Mouse (Mus musculus): ENCODE measurements at regions not wholly inside any gene's neighbourhood (a gene's known extent, or its start where the extent isn't known, plus 50 kb on each side); places are given as distances from the start of the nearest gene placed in this dataset.
A peak's percentile ranks its signal among the peaks of the same experiment; 100 is the strongest.

DNA sequence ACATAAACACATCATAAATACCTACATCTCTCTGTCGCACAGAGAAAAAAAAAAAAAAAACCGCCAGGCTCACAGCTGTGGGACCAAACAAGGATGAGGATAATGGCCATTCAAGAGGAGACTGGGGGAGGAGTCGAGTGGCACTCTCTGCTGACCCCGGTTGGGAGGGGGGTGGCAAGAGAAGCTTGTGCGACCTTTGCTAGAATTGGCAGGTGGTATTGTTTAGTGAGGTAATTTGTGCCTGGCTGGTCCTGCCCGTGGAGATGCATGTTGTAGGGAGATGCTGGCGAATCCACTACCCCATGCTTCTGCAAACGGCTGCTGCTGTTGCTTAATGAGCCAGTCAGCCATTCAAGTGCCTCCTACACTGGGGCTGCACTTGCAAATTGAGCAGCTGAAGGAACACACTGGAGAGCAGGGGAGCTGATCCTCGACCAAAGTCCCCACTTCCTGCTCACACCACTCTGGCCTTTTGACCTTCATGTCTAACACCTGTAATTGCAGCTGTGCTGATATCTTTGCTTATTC is 66.5 kb upstream of the Lmo2 start:
- no peak for ATAC-seq (replicated peaks; ENCODE audit: poor library complexity)

DNA sequence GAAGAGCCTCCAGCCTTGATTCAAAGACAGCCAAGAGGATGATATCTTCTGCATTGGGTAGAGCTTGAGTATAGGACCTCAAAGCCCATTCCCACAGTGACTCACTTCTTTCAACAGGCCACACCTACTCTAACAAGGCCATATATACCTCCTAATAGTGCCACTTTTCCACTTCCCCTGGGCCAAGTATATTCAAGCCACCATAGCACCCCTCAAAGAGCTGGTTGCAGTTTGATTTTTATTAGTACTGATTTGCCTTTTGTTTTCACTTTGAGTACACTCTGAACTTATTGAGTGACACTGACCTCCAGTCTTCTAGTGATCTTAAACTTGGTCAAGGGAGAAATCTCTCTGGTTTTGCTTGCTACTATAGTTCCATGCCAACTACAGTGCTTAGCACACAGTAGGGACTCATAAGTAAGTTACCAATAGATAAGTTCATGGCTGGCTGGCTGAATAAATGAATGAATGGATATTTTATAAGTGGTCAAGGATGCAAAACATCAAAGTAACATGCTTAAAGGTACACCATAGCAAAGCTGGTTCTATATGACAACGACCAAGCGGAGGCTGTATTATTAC is 64.5 kb upstream of the Lmo2 start:
- ATAC-seq (replicated peaks; ENCODE audit: poor library complexity): no peak

DNA sequence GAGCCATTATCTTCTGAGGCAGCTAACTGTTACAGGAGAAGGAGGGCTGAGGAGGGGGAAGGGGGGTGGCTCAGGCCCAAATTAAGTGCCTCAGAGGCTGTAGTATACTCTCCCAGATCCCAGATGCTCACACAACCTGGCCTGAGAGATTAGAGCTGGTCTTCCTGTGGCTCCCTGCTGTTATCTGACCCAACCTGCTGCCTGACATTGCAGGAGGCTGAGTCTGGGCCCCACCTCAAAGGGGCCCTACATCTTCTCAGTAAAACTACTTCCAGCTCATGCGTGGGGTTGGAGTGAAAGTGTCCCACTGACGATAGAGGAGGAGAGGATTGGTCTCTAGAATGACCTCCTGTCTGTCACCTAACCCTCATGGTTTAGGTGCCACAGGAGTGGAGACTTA is 64.0 kb upstream of the Lmo2 start:
- peak; percentile 81 for ATAC-seq (replicated peaks; ENCODE audit: poor library complexity)

DNA sequence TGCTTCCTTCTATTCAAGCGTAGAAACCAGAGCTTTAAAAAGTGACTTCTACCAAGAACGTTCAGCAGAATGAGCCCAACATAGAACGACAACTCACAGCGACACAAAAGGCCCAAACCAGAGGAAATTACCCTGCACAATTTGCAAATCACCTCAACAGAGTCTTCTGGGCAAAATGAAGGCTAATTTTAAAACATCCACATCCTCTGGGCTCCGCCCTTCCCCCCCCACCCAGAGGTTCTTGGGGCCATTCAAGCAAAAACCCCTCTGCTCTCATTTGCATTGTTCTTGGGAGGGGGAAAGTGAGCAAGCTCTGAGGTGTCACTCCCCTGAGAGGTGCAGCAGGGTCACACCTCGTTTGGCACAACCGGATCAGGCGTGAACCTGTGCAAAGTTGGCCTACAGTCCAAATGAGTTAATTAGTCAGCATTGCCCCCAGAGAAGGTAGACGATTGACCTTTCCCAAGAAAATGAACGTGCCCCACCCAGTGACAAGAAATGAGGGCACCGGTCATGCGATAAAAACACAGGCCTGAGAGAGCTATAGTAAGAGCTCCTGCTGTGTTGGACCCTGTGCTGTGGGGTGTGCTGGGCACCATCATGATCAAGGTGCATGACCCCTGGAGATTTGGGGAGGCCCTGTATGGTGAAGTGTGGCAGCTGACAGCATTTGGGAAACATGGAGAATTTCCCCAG is 62.7 kb upstream of the Lmo2 start:
- ATAC-seq (replicated peaks; ENCODE audit: poor library complexity): no peak

DNA sequence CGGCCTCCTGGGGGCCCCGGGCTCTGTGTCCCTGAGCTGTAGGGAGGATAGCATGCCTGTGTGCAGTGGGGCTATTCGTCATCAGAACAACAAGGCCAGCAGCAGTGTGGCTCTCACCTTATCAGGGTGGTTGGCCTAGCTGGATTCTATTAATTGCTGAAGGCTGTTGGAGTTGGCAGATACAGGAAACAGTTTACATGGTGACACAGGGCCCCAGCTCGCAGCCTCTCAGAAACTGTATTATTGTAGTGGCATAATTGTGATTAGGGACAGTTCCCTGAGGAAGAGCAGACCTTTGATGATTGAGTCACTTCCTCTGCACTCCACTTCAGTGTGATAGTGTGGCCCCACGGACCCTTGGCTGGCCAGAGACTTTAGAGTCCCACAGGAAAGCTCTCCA is 61.6 kb upstream of the Lmo2 start:
- peak; percentile 56 for ATAC-seq (replicated peaks; ENCODE audit: poor library complexity)

DNA sequence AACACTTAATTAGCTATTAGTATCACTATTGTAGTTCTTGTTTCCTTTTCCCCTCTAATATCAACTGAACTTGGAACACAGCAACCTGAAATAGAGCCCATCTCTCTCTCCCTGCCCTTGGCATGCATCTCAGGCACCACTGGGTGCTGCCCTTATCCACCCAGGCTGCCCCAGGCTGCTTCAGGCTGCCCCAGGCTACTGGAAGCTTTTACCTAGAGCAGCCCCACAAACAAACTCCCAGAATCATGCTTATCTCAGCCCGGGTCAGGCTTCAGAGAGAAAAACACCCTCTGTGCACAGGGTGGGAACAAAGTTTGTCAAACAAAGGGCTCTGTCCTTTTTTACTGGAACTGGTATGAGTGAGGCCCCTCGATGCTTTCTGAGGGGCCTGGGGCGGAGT is 61.0 kb upstream of the Lmo2 start:
- ATAC-seq (replicated peaks; ENCODE audit: poor library complexity): peak; percentile 53

DNA sequence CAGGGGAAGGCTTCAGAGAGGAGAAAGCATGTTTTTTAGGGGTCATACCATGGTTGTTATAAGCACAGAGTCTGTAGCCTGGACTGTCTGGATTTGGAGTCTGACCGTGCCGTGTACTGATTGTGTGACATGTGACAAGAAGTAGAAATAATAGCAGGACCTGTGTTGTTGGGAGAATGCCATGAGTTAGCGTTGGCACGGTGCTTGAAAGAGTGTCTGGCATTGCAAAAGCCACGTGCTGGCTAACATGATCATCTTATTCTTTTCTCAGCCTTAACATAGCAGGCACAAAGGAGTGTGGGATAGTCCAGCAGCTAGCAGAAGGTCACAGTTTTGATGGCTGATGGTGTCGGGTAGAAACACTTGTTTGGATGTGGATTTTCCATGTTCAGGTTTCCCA is 58.1 kb upstream of the Lmo2 start:
- no peak for ATAC-seq (replicated peaks; ENCODE audit: poor library complexity)

DNA sequence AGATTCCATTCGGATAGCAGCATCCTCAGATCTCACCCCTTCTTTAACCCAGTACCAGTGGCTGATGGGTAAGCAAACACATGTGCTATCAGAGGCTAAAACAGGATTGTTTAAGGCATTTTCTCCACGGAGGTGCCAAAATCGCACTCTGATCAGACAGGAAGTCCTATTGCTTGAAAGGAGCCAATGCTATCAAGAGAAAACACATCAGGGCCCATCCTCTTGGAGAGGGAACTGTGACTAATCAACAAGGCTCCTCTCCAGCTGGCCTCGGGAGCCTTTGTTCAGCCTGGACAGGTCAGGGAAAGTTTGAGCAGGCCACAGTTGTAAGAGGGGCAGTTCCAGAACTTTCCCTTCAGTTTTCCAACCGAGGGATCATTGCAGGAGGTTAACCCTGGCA is 57.4 kb upstream of the Lmo2 start:
- ATAC-seq (replicated peaks; ENCODE audit: poor library complexity): no peak

DNA sequence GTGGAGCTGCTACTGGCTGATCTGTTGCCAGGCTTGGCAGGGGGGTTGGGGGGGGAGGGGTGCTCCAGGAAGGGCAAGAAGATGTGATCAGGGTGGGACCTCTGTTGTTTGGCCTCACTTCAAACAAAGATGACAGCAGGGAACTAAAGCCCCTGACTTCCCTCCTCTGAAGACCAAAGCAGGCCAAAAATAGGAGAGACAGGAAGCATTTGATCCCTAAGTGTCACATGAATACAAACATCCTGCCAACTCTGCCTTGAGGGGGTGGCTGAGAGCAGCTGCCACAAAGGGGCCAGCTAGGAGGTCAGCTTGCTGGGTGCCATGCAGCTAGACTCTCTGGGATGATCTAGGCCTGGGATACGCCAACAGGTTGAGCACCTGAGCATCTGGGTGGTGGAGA is 56.3 kb upstream of the Lmo2 start:
- ATAC-seq (replicated peaks; ENCODE audit: poor library complexity): peak; percentile 7; the same call in 1 of the 2 replicates

DNA sequence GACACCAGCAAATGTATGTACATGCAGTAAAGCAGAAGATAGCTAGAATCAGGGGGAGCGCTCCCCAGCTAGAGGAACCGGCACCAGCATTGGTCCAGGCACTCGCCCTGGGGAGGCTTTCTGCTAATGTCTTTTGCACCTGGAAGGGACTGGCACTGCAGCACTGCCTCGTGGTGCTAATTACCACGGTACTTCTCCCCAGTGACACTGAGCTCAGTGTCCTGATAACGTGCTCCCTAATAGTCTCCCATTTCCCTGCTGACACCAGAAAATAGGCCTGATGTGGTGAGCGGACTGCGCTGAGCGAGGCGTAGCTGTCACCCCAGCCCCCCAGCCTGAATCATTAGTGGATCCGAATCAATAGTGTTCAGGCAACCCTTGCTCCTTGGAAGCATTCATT is 55.0 kb upstream of the Lmo2 start:
- no peak for ATAC-seq (replicated peaks; ENCODE audit: poor library complexity)

DNA sequence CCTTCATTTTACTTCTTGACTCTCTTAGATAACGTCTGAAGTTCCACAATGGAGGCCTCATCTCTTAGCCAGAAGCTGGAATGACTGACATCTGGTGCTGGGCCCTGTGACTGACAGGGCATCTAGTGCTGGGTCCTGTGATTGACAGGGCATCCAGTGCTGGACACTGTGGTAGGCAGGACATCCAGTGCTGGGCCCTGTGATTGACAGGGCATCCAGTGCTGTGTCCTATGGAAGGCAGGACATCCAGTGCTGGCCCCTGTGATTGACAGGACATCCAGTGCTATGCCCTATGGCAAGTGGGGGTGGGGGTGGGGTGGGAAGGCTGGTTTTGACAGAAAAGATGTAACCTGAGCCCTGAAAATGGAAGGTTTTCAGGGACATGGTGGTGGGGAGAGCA is 52.1 kb upstream of the Lmo2 start:
- ATAC-seq (replicated peaks; ENCODE audit: poor library complexity): no peak

DNA sequence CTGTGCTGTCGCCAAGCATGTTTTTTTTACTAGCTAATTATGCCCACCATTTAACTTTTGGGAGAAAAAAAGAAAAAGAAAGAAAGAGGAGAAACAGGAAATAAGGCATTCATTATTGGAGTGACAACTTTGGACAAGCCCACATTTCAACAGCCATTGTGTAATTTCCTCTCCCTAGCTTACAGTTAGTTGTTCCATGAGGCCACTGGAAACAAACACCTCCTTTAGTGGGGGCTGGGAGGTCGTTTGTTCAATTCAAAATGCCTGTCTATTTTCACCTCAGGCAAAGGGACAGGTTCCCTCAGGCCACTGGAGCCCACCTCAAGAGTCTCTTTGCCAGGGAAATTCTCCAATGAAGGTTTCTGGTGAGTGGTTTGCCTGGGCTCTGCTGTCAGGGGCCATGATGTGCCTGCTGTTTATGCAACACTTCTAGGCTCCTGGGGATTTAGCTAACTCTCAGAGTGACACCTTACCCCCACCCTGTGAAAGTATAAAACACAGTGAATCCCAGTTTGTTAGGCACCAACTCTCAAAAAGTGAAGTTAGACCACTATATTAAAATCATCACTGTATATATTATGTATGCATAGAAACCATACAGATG is 51.1 kb upstream of the Lmo2 start:
- peak; percentile 88 for ATAC-seq (replicated peaks; ENCODE audit: poor library complexity)

Measured in megakaryocyte progenitor cell, adult 5-6 weeks (primary cell).